17 mouse cellular contexts compared by ENCODE assay signal in genomic region chr16:60175580-60175979, GRCm38 (mm10).
"Had no signal": no experiment of that assay in that cellular context is flagged by ENCODE, and none has a peak within 500 bp of the region (broad histone marks: within the 10 kb centered on the region; RNA-seq: fewer than 3 reads in every experiment).

No protein-coding gene starts in this region.

- H3K9ac ChIP-seq: liver, embryonic 13.5 days; midbrain, embryonic 12.5 days; midbrain, embryonic 15.5 days; neural tube, embryonic 12.5 days; neural tube, embryonic 15.5 days; stomach, embryonic 15.5 days had no signal

- H3K36me3 ChIP-seq: liver, embryonic 13.5 days; midbrain, embryonic 12.5 days; midbrain, embryonic 15.5 days; neural tube, embryonic 12.5 days; neural tube, embryonic 15.5 days; stomach, embryonic 15.5 days had no signal

- H3K27ac ChIP-seq: left cerebral cortex, adult 2 months; liver, embryonic 13.5 days; macrophage; midbrain, embryonic 12.5 days; midbrain, embryonic 15.5 days; neural tube, embryonic 12.5 days; neural tube, embryonic 15.5 days; stomach, embryonic 15.5 days had no signal

- H3K4me3 ChIP-seq: left cerebral cortex, adult 2 months; liver, embryonic 13.5 days; midbrain, embryonic 12.5 days; midbrain, embryonic 15.5 days; neural tube, embryonic 12.5 days; neural tube, embryonic 15.5 days; stomach, embryonic 15.5 days had no signal

- H3K4me1 ChIP-seq: liver, embryonic 13.5 days; midbrain, embryonic 12.5 days; midbrain, embryonic 15.5 days; neural tube, embryonic 12.5 days; neural tube, embryonic 15.5 days; stomach, embryonic 15.5 days had no signal

- DNase-seq: kidney, adult 9 months; kidney, postnatal 14 days; kidney, postnatal 4 days; layer of hippocampus, adult 9-11 months; layer of hippocampus, postnatal 36 days; liver, embryonic 13.5 days; lung, adult 2 months; lung, postnatal 14 days; spleen, adult 18-20 months; thymus, postnatal 25 days had no signal

- H3K4me2 ChIP-seq: liver, embryonic 13.5 days; midbrain, embryonic 12.5 days; midbrain, embryonic 15.5 days; neural tube, embryonic 12.5 days; neural tube, embryonic 15.5 days; stomach, embryonic 15.5 days had no signal

- ATAC-seq: midbrain, embryonic 15.5 days had no signal

- H3K27me3 ChIP-seq: liver, embryonic 13.5 days; midbrain, embryonic 12.5 days; midbrain, embryonic 15.5 days; neural tube, embryonic 12.5 days; neural tube, embryonic 15.5 days; stomach, embryonic 15.5 days had no signal

- H3K9me3 ChIP-seq: liver, embryonic 13.5 days; midbrain, embryonic 12.5 days; midbrain, embryonic 15.5 days; neural tube, embryonic 12.5 days; neural tube, embryonic 15.5 days; stomach, embryonic 15.5 days had no signal
